ENCODE assay signal across 20 mouse cellular contexts in genomic region chr5:121985855-121986254, GRCm38 (mm10).
DNase-seq lines count a peak whose midpoint lies in the region; ATAC-seq lines count a peak whose summit lies in the region.
"Had no signal": no experiment of that assay in that cellular context is flagged by ENCODE, and none has a peak within 500 bp of the region (broad histone marks: within the 10 kb centered on the region; RNA-seq: fewer than 3 reads in every experiment).

No protein-coding gene starts in this region.

- DNase-seq in heart, postnatal 36 days: no peak
- DNase-seq in kidney, postnatal 14 days: no peak
- peak; percentile 15 for DNase-seq in MN1 (ENCODE audit: low spot score)
- DNase-seq in thymus, postnatal 10 days (ENCODE audit: low spot score in 2 of 2): no peak
- DNase-seq: cerebellum, adult 8-10 months; gastrocnemius, postnatal 25 days; heart, postnatal 4 days; kidney, adult 18-20 months; lung, postnatal 14 days; thymus, adult 2 months had no signal

- H3K4me1 ChIP-seq in heart, embryonic 14.5 days (ENCODE audit: control insufficient read depth in 2 of 2, insufficient read depth in 2 of 2, low read length in 2 of 2): peaks cover 26 to 35% of the 10 kb centered on the region in 2 experiments
- H3K4me1 ChIP-seq in kidney, embryonic 16.5 days (ENCODE audit: insufficient read depth, low read length): peaks cover 22% of the 10 kb centered on the region
- H3K4me1 ChIP-seq in intestine, embryonic 15.5 days (replicated peaks): peaks cover 12% of the 10 kb centered on the region

- no peak overlapping the region for H3K4me3 ChIP-seq in heart, embryonic 14.5 days (ENCODE audit: control insufficient read depth in 1 of 2, insufficient read depth in 1 of 2, low read depth in 1 of 2, low read length in 2 of 2)
- no peak overlapping the region for H3K4me3 ChIP-seq in kidney, embryonic 16.5 days (ENCODE audit: low read length)
- H3K4me3 ChIP-seq in intestine, embryonic 15.5 days (replicated peaks): no peak overlapping the region
- H3K4me3 ChIP-seq: erythroblast, embryonic 14.5 days; forebrain, embryonic 15.5 days; hindbrain, embryonic 15.5 days; limb, embryonic 12.5 days; liver, embryonic 12.5 days; midbrain, embryonic 15.5 days; neural tube, embryonic 15.5 days had no signal

- H3K9ac ChIP-seq in heart, embryonic 14.5 days (ENCODE audit: low read length): no peak overlapping the region
- no peak overlapping the region for H3K9ac ChIP-seq in kidney, embryonic 16.5 days (replicated peaks; ENCODE audit: low read length)
- no peak overlapping the region for H3K9ac ChIP-seq in intestine, embryonic 15.5 days
- H3K9ac ChIP-seq: forebrain, embryonic 15.5 days; hindbrain, embryonic 15.5 days; limb, embryonic 12.5 days; liver, embryonic 12.5 days; midbrain, embryonic 15.5 days; neural tube, embryonic 15.5 days had no signal

- no peak overlapping the region for H3K4me2 ChIP-seq in heart, embryonic 14.5 days (ENCODE audit: low read length)
- H3K4me2 ChIP-seq in kidney, embryonic 16.5 days (replicated peaks; ENCODE audit: low read depth, low read length): no peak overlapping the region
- H3K4me2 ChIP-seq in intestine, embryonic 15.5 days (replicated peaks): no peak overlapping the region
- H3K4me2 ChIP-seq: forebrain, embryonic 15.5 days; hindbrain, embryonic 15.5 days; limb, embryonic 12.5 days; liver, embryonic 12.5 days; midbrain, embryonic 15.5 days; neural tube, embryonic 15.5 days had no signal

- no peaks in the 10 kb centered on the region for H3K9me3 ChIP-seq in heart, embryonic 14.5 days (ENCODE audit: control insufficient read depth, low read length)
- no peaks in the 10 kb centered on the region for H3K9me3 ChIP-seq in kidney, embryonic 16.5 days (ENCODE audit: low read length)
- H3K9me3 ChIP-seq in intestine, embryonic 15.5 days: no peaks in the 10 kb centered on the region
- H3K9me3 ChIP-seq: forebrain, embryonic 15.5 days; hindbrain, embryonic 15.5 days; limb, embryonic 12.5 days; liver, embryonic 12.5 days; midbrain, embryonic 15.5 days; neural tube, embryonic 15.5 days had no signal

- intact Hi-C loops in heart, postnatal 36 days (cut with DNase I): no loop called here

- H3K27me3 ChIP-seq in heart, embryonic 14.5 days (ENCODE audit: control insufficient read depth, insufficient read depth, low read length): no peaks in the 10 kb centered on the region
- no peaks in the 10 kb centered on the region for H3K27me3 ChIP-seq in kidney, embryonic 16.5 days (ENCODE audit: insufficient read depth, low read length)
- no peaks in the 10 kb centered on the region for H3K27me3 ChIP-seq in intestine, embryonic 15.5 days (replicated peaks)
- H3K27me3 ChIP-seq: forebrain, embryonic 15.5 days; hindbrain, embryonic 15.5 days; limb, embryonic 12.5 days; liver, embryonic 12.5 days; midbrain, embryonic 15.5 days; neural tube, embryonic 15.5 days had no signal

- no peaks in the 10 kb centered on the region for H3K36me3 ChIP-seq in heart, embryonic 14.5 days (ENCODE audit: control insufficient read depth, insufficient read depth, low read length)
- no peaks in the 10 kb centered on the region for H3K36me3 ChIP-seq in kidney, embryonic 16.5 days (ENCODE audit: insufficient read depth, low read length)
- no peaks in the 10 kb centered on the region for H3K36me3 ChIP-seq in intestine, embryonic 15.5 days
- H3K36me3 ChIP-seq: forebrain, embryonic 15.5 days; hindbrain, embryonic 15.5 days; limb, embryonic 12.5 days; liver, embryonic 12.5 days; midbrain, embryonic 15.5 days; neural tube, embryonic 15.5 days had no signal

- 35% methylated on average over 9 of the region's 9 CpGs for WGBS in heart, embryonic 14.5 days
- WGBS in kidney, embryonic 16.5 days: 47% methylated on average over 9 of the region's 9 CpGs
- 40% methylated on average over 9 of the region's 9 CpGs for WGBS in intestine, embryonic 15.5 days

- peak overlapping the region; percentile 55 to 58; a peak in 3 of 4 replicates for H3K27ac ChIP-seq in heart, embryonic 14.5 days (replicated peaks in 1 of 2; ENCODE audit: control insufficient read depth in 1 of 2, insufficient read depth in 1 of 2, low read depth in 2 of 2, low read length in 2 of 2)
- peak overlapping the region; percentile 6; the same call in 1 of the 2 replicates for H3K27ac ChIP-seq in kidney, embryonic 16.5 days (ENCODE audit: low read length)
- H3K27ac ChIP-seq in intestine, embryonic 15.5 days: 0 out of 2 replicates have a peak overlapping the region, but pooled peaks have one; percentile 6
- H3K27ac ChIP-seq: forebrain, embryonic 15.5 days; hindbrain, embryonic 15.5 days; limb, embryonic 12.5 days; liver, embryonic 12.5 days; midbrain, embryonic 15.5 days; neural tube, embryonic 15.5 days had no signal

- peak; percentile 22; the same call in 1 of the 2 replicates for ATAC-seq in heart, embryonic 14.5 days (ENCODE audit: insufficient number of reproducible peaks, insufficient read depth, low FRiP score, low read depth)
- ATAC-seq in kidney, embryonic 16.5 days (ENCODE audit: low FRiP score, low TSS enrichment): no peak
- no peak for ATAC-seq in intestine, embryonic 15.5 days
- ATAC-seq: forebrain, embryonic 15.5 days; liver, embryonic 12.5 days; midbrain, embryonic 15.5 days had no signal

Comparison
In these comparisons a context has a peak if more than half of its experiments do, and no peak if none do; other contexts are left out.
1. H3K27ac ChIP-seq: peak in every context shown above with its lines; median percentile 56 in heart, embryonic 14.5 days; 6 in kidney, embryonic 16.5 days; 6 in intestine, embryonic 15.5 days.